Mouse (Mus musculus): ENCODE results near the gene Sytl2. TPM values are rescaled to one million over a fixed set of nuclear protein-coding genes. Genes with fewer than 3 reads are reported as not detected.

Gene Sytl2
- polyA plus RNA-seq, 1 experiment from 2014 or later, result 0.95 TPM

DNA sequence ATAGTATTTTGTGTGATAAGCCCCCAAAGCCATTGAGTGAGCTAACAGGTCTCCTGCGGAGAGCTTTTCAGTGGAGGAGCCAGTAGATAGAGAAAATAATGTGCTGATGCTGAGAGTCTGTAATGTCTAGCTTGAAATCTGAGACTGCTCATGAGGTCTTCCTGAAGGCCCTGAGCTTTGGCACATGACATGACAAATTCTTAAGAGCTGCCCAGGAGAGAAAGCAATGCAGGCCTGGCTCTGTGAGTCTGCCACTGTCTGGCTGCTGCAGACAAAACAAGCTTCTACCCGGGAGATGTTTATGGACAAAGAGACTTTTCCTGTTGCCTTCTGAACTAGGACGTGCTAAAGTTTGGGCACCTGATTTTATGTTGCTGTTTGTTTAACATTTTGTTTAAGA lies 87.7 kb downstream of the Sytl2 start:
- Histone ChIP-seq H3K36me3 (no peaks in the 10 kb centered on the region), H3K9me3 (replicated peaks) (no peaks in the 10 kb centered on the region), H3K4me3 (no peak overlapping the region), H3K4me1 (no peaks in the 10 kb centered on the region), H3K27ac (no peak overlapping the region), H3K9ac (no peak overlapping the region), H3K4me2 (no peak overlapping the region), H3K27me3 (replicated peaks) (no peaks in the 10 kb centered on the region; the same call in 1 of the 2 replicates)
- WGBS (ENCODE audit: insufficient replicate concordance), result 51% methylated on average over 3 of the region's 3 CpGs
- ATAC-seq, result no peak

DNA sequence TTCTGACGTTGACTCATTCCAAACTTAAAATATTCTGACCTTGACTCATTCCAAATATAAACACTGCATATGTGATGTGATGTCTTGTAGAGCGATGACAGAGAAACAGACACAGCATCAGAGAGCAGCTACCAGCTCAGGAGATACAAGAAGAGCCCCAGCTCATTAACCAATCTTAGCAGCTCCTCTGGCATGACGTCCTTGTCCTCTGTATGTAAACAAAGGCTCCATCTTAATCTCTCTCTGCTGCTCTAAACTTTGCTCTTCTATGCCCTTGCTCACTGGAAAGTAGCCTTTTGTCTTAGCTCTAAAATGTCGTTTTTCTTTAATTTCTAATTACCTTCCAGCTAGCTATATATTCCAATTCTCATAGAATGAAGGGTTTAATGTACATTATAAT lies 93.0 kb downstream of the Sytl2 start:
- ATAC-seq, result no peak
- 43% methylated on average over 4 of the region's 4 CpGs for whole genome bisulfite sequencing (ENCODE audit: insufficient replicate concordance)
- Histone ChIP-seq H3K4me2 (no peak overlapping the region), H3K9me3 (replicated peaks) (no peaks in the 10 kb centered on the region), H3K27me3 (replicated peaks) (no peaks in the 10 kb centered on the region), H3K9ac (no peak overlapping the region), H3K36me3 (no peaks in the 10 kb centered on the region), H3K27ac (no peak overlapping the region), H3K4me1 (no peaks in the 10 kb centered on the region), H3K4me3 (no peak overlapping the region)

DNA sequence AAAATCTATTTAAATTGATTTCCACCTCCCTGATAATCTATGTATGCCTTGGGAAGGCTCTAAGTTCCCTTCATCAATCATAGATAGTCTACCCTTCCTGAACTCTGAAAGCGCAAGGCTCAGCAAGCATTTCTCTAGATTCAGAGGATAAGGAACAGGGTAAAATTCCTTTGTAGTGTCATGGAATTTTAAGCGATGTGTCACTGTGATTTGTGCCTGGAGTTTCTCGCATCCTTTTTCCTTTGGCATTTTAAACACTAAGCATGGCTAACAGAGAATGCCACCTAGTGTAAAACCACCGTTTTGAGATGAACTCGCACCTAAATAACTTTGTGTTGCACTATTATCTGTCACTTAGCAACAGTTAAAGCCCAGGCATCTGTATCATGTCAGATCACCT lies 93.9 kb downstream of the Sytl2 start:
- Histone ChIP-seq H3K4me1 (no peaks in the 10 kb centered on the region), H3K9me3 (replicated peaks) (no peaks in the 10 kb centered on the region), H3K9ac (no peak overlapping the region), H3K4me3 (no peak overlapping the region), H3K27me3 (replicated peaks) (no peaks in the 10 kb centered on the region), H3K27ac (no peak overlapping the region), H3K4me2 (no peak overlapping the region), H3K36me3 (no peaks in the 10 kb centered on the region)
- no peak for ATAC-seq
- WGBS (ENCODE audit: insufficient replicate concordance), result 58% methylated on average over 5 of the region's 5 CpGs

DNA sequence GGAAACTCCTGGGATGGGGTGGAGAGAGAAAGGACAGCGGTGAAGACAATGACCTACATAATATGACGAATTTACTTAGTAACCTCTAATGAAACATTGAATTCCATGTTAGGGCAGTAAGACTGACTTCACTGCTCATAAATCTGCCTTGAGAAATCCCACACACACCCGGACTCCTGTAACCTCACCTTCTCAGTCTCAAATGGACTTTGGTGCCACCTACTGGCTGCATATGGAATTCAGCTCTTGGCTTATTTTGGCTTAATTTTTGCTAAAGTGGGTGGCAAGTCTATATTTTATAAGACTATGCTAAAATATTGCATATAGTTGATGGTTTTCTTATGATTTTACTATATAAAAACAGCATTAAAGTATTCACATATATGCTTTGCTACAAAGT lies 107.9 kb downstream of the Sytl2 start:
- H3K27ac ChIP-seq, result no peak overlapping the region
- no peaks in the 10 kb centered on the region for H3K27me3 ChIP-seq (replicated peaks)
- H3K4me2 ChIP-seq, result no peak overlapping the region
- H3K4me1 ChIP-seq, result no peaks in the 10 kb centered on the region
- no peaks in the 10 kb centered on the region for H3K9me3 ChIP-seq (replicated peaks)
- H3K4me3 ChIP-seq, result no peak overlapping the region
- 24% methylated on average over 3 of the region's 3 CpGs for WGBS (ENCODE audit: insufficient replicate concordance)
- H3K9ac ChIP-seq, result no peak overlapping the region
- ATAC-seq, result no peak
- no peaks in the 10 kb centered on the region for H3K36me3 ChIP-seq

DNA sequence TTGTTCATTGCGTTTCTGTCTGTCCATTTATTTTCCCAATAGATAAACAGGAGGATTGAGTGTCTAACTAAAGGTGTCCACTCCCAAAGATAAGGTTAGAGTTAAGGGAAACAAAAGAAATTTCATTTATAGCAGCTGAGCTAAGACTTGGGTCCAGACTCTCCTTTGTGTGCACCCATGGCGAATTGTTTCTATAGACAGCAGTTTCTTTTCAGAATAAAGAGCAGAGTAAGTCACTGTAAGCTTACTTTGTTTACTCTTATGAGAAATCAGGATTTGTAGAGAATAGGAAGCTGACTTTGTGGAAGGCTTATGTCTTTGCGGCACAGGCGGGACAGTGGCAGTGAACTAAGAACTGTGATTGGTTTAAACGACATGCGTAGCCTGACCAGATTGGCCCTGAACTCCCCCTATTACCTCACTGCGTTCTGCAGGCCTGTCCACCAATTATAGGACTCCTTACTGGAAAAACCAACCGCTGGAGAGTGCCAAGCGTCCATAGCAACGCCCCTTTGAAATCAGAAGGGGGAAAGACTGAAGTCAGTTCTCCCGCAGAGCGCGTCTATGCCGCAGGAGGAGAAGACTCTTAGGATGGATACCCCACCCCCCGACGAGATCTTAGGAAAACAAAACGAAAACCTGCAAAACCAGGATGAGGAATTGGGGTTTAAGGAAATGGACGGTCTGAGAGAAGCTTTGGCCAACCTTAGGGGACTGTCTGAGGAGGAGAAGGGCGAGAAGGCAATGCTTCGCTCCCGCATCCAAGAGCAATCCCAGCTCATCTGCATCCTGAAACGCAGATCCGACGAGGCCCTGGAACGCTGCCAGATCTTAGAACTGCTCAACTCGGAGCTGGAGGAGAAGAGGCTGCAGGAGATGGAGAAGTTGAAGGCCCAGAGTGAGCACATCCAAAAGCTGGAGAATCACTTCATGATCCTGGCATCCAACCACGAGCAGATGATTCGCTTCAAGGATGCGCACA lies 124.3 kb downstream of the Sytl2 start, which contains the start of gene Ccdc89:
Gene Ccdc89, plus strand, starts transcription at position 558 of the 982 bp plus-strand sequence.
- peak within 1 kb of the TSS; percentile 31 for H3K4me3 ChIP-seq
- 20% methylated on average over 29 of the region's 29 CpGs for WGBS (ENCODE audit: insufficient replicate concordance)
- H3K4me1 ChIP-seq, result no peaks in the 10 kb centered on the region
- H3K9me3 ChIP-seq (replicated peaks), result no peaks in the 10 kb centered on the region
- peak; percentile 84 for ATAC-seq
- no peak within 1 kb of the TSS; the same call in 1 of the 2 replicates for H3K9ac ChIP-seq
- peak within 1 kb of the TSS; percentile 56 for H3K4me2 ChIP-seq
- no peak within 1 kb of the TSS for H3K27ac ChIP-seq
- no peaks in the 10 kb centered on the region for H3K36me3 ChIP-seq
- H3K27me3 ChIP-seq (replicated peaks), result peaks cover 8% of the 10 kb centered on the region; the same call in 1 of the 2 replicates

DNA sequence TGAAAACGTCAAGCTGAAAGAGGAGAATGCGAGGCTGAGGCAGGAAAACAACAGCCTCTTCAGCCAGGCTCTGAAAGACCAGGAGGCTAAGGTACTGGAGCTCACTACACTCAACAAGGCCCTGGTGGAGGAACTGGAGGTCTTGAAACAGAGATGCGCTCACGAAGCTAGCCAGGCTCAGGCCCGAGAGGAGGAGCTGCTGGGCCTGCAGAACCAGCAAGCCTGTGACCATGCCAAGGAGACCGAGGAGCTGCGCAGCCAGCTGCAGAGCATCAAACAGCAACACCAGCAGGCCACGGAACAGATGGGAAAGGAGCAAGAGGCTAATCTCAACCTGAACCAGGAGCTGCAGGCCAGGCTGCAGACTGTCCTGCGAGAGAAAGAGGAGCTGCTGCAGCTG lies 125.0 kb downstream of the Sytl2 start:
- Histone ChIP-seq H3K27me3 (replicated peaks) (peaks cover 8% of the 10 kb centered on the region; the same call in 1 of the 2 replicates), H3K27ac (no peak overlapping the region), H3K36me3 (no peaks in the 10 kb centered on the region), H3K4me2 (peak overlapping the region; percentile 56), H3K4me3 (no peak overlapping the region), H3K9me3 (replicated peaks) (no peaks in the 10 kb centered on the region), H3K9ac (no peak overlapping the region; the same call in 1 of the 2 replicates), H3K4me1 (no peaks in the 10 kb centered on the region)
- WGBS (ENCODE audit: insufficient replicate concordance), result 45% methylated on average over 9 of the region's 9 CpGs
- no peak for ATAC-seq

DNA sequence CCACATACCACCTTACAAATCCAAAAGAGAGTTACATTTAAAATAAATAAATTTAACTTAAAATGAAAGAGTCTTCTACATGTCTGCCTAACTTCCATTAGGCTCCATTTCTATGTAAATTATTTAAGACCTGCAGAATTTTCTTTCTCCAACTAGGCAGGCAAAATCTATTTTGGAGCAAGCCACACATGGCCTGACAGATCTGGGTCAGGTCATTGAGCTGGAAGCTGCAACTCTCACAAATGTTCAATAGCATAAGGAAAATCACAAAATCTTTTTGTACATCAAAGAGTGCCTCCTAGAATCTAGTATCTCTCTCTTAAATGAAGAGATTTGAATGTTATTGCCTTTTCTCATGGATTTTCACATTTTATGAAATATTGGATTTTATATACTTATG lies 130.2 kb downstream of the Sytl2 start:
- no peak overlapping the region for H3K9ac ChIP-seq
- H3K4me3 ChIP-seq, result no peak overlapping the region
- H3K4me1 ChIP-seq, result no peaks in the 10 kb centered on the region
- no peak overlapping the region for H3K4me2 ChIP-seq
- no peaks in the 10 kb centered on the region for H3K9me3 ChIP-seq (replicated peaks)
- no peak for ATAC-seq
- H3K27me3 ChIP-seq (replicated peaks), result peaks cover 2% of the 10 kb centered on the region; the same call in 1 of the 2 replicates
- H3K27ac ChIP-seq, result no peak overlapping the region
- H3K36me3 ChIP-seq, result no peaks in the 10 kb centered on the region

DNA sequence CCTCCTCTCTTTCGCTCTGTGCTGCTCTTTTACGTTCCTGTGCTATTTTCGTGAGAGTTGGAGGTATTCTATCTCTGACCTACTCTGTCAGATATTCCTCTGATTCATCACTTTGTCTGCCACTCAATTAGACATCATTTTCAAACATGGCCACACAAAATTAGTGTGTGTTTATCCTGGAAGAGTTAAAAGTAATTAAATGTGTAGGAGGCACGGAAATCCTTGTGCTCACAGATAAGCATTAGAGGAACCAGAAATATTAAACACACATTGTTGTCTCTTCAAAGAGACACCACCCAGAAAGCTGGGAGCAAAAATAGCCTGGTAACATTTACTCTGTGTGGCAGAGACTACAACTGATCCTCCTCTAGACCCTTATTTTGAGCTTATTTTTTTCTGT lies 138.0 kb downstream of the Sytl2 start:
- Histone ChIP-seq H3K27ac (no peak overlapping the region), H3K4me3 (no peak overlapping the region), H3K36me3 (0 out of 2 replicates have a peak, but pooled peaks cover 3% of the 10 kb centered on the region), H3K4me2 (no peak overlapping the region), H3K4me1 (no peaks in the 10 kb centered on the region), H3K9me3 (replicated peaks) (no peaks in the 10 kb centered on the region), H3K27me3 (replicated peaks) (no peaks in the 10 kb centered on the region), H3K9ac (no peak overlapping the region)
- 81% methylated on average over 4 of the region's 4 CpGs for WGBS (ENCODE audit: insufficient replicate concordance)
- no peak for ATAC-seq

DNA sequence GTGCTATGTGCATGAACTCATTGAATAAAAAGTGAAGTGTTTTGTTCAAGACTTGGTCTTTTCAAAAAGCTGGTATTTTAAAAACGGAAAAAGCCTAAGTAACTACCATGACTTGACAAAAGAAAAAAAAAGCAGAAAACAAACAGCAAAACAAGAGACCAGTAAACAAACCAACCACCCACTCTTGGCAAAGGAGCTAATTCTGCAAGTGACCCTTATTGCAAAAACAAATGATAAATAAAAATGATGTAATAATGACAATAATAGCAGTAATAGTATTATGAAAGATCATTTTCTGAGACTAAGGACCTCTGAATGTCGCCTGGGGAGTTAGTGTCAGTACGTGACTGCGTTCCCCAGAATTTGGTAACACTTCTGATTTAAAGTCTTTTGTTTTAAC lies 140.0 kb downstream of the Sytl2 start:
- Histone ChIP-seq H3K4me2 (peak overlapping the region; percentile 87), H3K4me3 (peak overlapping the region; percentile 98), H3K9me3 (replicated peaks) (no peaks in the 10 kb centered on the region), H3K9ac (peak overlapping the region; percentile 99), H3K27me3 (replicated peaks) (no peaks in the 10 kb centered on the region), H3K27ac (peak overlapping the region; percentile 78), H3K4me1 (peaks cover 4% of the 10 kb centered on the region; the same call in 1 of the 2 replicates), H3K36me3 (peaks cover 8% of the 10 kb centered on the region)
- 15% methylated on average over 4 of the region's 4 CpGs for WGBS (ENCODE audit: insufficient replicate concordance)
- ATAC-seq, result no peak

DNA sequence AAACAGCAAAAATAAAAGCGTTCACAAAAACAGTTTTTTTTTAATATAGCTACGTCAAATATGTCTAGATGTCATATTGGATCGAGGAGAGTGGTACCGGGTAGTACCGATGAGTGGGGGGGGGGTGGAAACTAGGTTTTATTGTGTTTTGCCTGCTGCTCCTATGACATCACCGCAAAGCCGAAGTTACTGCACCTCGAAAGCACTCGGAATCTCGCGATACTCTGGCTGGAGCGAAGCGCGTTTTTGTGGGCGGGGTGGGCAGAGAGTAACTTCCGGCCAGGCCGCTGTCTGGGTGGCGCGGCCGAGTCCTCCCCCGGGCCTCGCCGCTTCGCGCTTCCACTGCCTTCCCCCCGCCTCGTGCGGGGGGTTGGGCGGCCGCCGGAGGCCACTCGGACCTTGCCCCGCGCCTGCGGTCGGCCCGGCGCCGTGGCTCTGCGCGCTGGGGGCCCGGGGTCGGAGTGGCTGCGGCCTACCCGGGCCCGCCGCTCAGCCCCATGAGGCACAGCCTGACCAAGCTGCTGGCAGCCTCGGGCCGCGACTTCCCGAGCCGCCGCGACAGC lies 140.5 kb downstream of the Sytl2 start, which contains the start of gene Crebzf:
Gene Crebzf, plus strand, starts transcription at position 212 of the 563 bp plus-strand sequence.
- Histone ChIP-seq H3K27me3 (replicated peaks) (no peaks in the 10 kb centered on the region), H3K9ac (peak within 1 kb of the TSS; percentile 99), H3K4me2 (peak within 1 kb of the TSS; percentile 87), H3K4me1 (peaks cover 6% of the 10 kb centered on the region; the same call in 1 of the 2 replicates), H3K36me3 (peaks cover 13% of the 10 kb centered on the region), H3K4me3 (peak within 1 kb of the TSS; percentile 98), H3K9me3 (replicated peaks) (no peaks in the 10 kb centered on the region), H3K27ac (peak within 1 kb of the TSS; percentile 95)
- ATAC-seq, result peak; percentile 92
- WGBS (ENCODE audit: insufficient replicate concordance), result under 1% methylated on average over 52 of the region's 54 CpGs

DNA sequence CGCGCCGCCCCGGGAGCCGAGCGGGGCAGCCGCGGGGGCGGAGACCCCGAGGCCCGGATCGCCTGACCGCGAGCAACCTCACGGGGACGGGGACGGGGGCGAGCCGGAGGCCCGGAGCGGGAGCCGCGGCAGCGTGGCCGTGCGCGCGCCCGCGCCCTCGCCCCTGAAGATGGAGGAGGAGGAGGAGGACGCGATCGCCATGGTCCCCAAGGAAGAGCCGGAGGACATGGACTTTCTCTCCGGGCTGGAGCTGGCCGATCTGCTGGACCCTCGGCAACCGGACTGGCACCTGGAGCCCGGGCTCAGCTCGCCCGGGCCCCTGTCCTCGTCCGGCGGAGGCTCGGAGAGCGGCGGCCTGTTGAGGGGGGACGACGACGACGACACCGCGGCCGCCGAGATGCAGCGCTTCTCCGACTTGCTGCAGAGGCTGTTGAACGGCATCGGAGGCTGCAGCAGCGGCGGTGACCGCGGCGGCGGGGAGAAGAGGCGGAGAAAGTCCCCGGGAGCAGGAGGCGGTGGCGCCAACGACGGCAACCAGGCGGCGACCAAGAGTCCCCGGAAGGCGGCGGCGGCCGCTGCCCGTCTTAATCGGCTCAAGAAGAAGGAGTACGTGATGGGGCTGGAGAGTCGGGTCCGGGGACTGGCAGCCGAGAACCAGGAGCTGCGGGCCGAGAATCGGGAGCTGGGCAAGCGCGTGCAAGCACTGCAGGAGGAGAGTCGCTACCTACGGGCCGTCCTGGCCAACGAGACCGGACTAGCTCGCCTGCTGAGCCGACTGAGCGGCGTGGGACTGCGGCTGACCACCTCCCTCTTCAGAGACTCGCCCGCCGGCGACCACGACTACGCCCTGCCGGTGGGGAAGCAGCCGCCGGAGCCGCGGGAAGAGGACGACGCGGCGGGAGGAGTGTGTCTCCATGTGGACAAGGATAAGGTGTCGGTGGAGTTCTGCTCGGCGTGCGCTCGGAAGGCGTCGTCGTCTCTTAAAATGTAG lies 141.3 kb downstream of the Sytl2 start:
- Histone ChIP-seq H3K4me3 (peak overlapping the region; percentile 98), H3K36me3 (peaks cover 19% of the 10 kb centered on the region), H3K27ac (peak overlapping the region; percentile 95), H3K4me1 (peaks cover 6% of the 10 kb centered on the region; the same call in 1 of the 2 replicates), H3K27me3 (replicated peaks) (no peaks in the 10 kb centered on the region), H3K9me3 (replicated peaks) (no peaks in the 10 kb centered on the region), H3K4me2 (peak overlapping the region; percentile 87), H3K9ac (peak overlapping the region; percentile 99)
- under 1% methylated on average over 123 of the region's 123 CpGs for WGBS (ENCODE audit: insufficient replicate concordance)
- peak; percentile 69 for ATAC-seq

All from liver, embryonic 12.5 days (tissue).